Mouse (Mus musculus) neutrophil, adult 5-6 weeks (primary cell): ENCODE data around the gene Arid3c. TPM values are rescaled to one million over a fixed set of nuclear protein-coding genes. Genes with fewer than 3 reads are reported as not detected.
"Not testable (repeated sequence)": the region's sequence is repeated elsewhere in the genome, so short reads cannot be mapped to it uniquely, and the experiment has no call there.

ENCODE experiments used
- ATAC-seq: fragments of 151-379, 151-347 bp; 2 replicates; pipeline ENCODE4 v1.8.0; 2017; ENCODE audit warnings: mild to moderate bottlenecking, moderate TSS enrichment; ENCODE audit not compliant: insufficient number of reproducible peaks, poor library complexity, low FRiP score, severe bottlenecking; ENCODE audit errors: extremely low read depth
- total RNA-seq: library from RNA; stranded (forward); fragments of 200-1000 nt; gene quantifications from 2 replicates; pipeline ENCODE4 v1.2.3, GENCODE M21; 2017

Gene Arid3c
- total RNA-seq, result not detected in 2 replicates

- ATAC-seq, result no peak
Observed at GRCm38 (mm10) chr4:41731052-41731765, at the start of gene Arid3c. Gene Arid3c, minus strand, starts transcription at chr4:41731142.

GRCm38 (mm10) chr4:41775840-41776239 is 44.9 kb upstream of the Arid3c start:
- ATAC-seq, result not testable (repeated sequence)

- ATAC-seq, result not testable (repeated sequence)
Observed at GRCm38 (mm10) chr4:41774506-41774905, 43.6 kb upstream of the Arid3c start.

GRCm38 (mm10) chr4:41774002-41774401 is 43.1 kb upstream of the Arid3c start, which contains the start of gene Ccl27a:
Gene Ccl27a, minus strand, starts transcription at chr4:41774247.
- ATAC-seq, result peak; percentile 53; the same call in 1 of the 2 replicates

- ATAC-seq, result not testable (repeated sequence)
Observed at GRCm38 (mm10) chr4:41773502-41773901, 42.6 kb upstream of the Arid3c start.

GRCm38 (mm10) chr4:41772946-41773345 is 42.0 kb upstream of the Arid3c start:
- not testable (repeated sequence) for ATAC-seq

GRCm38 (mm10) chr4:41767301-41767700 is 36.4 kb upstream of the Arid3c start:
- ATAC-seq, result not testable (repeated sequence)

GRCm38 (mm10) chr4:41763176-41763575 is 32.2 kb upstream of the Arid3c start:
- not testable (repeated sequence) for ATAC-seq

- ATAC-seq, result not testable (repeated sequence)
Observed at GRCm38 (mm10) chr4:41762688-41763114, 31.8 kb upstream of the Arid3c start.

- no peak for ATAC-seq
Observed at GRCm38 (mm10) chr4:41762099-41762687, 31.3 kb upstream of the Arid3c start.

- no peak for ATAC-seq
Observed at GRCm38 (mm10) chr4:41761680-41762079, 30.7 kb upstream of the Arid3c start.

GRCm38 (mm10) chr4:41760911-41761310 is 30.0 kb upstream of the Arid3c start:
- ATAC-seq, result no peak

- no peak for ATAC-seq
Observed at GRCm38 (mm10) chr4:41760288-41760721, 29.4 kb upstream of the Arid3c start.

- no peak for ATAC-seq
Observed at GRCm38 (mm10) chr4:41759656-41760287, 28.8 kb upstream of the Arid3c start.

GRCm38 (mm10) chr4:41759206-41759605 is 28.3 kb upstream of the Arid3c start:
- ATAC-seq, result no peak

- no peak for ATAC-seq
Observed at GRCm38 (mm10) chr4:41758701-41759100, 27.8 kb upstream of the Arid3c start.

GRCm38 (mm10) chr4:41758021-41758420 is 27.1 kb upstream of the Arid3c start:
- ATAC-seq, result no peak

GRCm38 (mm10) chr4:41757321-41757720 is 26.4 kb upstream of the Arid3c start:
- ATAC-seq, result no peak

- ATAC-seq, result no peak
Observed at GRCm38 (mm10) chr4:41756440-41756839, 25.5 kb upstream of the Arid3c start.
